Mouse (Mus musculus): ENCODE results near the gene Slc39a11.

DNA sequence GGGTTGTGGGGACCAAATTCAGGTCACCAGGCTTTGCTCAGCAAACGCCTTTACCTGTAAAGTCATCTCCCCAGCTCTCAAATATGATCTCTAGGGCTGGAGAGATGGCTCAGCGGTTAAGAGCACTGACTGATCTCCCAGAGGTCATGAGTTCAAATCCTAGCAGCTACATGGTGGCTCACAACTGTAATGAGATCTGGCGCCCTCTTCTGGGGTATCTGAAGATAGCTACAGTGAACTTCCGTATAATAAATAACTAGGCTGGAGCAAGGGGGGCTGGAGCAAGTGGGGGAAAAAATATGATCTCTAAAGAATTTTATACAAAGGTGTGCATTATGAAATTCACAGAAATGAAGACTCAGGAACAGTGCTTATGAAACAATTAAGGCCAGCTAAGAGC lies 22.1 kb downstream of the Slc39a11 start:
- no peak for TF ChIP-seq CTCF (IDR thresholded peaks at IDR 0.05; ENCODE audit: extremely low read depth, insufficient read length, insufficient replicate concordance, low read depth, low read length)
- no peak for TF ChIP-seq POLR2A (IDR thresholded peaks at IDR 0.05; ENCODE audit: low read depth, low read length)

Measured in small intestine, adult 2 months (tissue).